Mouse (Mus musculus): ENCODE results near the gene Rab11fip3. TPM values are rescaled to one million over a fixed set of nuclear protein-coding genes. Genes with fewer than 3 reads are reported as not detected.

Rab11fip3 gene
- polyA plus RNA-seq, 1 experiment from 2014 or later, result 13.0 TPM

DNA sequence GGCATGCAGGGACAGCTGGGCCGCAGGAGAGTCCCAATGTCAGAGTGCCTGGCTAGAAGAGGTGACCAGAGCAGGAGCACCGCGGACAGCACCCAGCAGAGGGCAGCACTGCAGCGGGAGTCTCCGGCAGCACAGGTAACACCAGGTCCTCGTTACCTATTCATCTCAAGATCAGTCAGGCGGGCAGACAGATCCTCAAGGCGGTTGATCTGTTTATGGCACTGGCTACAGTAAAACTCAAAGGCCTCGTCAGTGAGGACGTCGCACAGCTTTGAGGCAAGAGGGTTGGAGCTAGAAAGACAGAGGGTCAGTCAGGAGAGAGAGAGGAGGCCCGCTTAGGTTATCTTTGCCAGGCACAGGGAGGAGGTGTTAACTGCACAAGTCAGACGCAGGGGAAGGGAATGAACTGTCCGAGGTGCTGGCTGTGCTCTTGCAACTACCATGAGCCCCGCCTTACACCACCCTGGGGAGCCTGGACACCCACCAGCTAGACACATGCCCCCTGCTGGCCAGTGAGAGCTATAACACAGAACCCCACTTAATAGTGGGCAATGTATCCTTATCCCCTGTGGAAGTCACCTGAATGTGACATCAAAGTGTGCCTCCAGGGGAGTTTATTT, 57.4 kb downstream of the Rab11fip3 start:
- no peaks in the 10 kb centered on the region; the same call in none of the 2 replicates for H3K36me3 ChIP-seq (ENCODE audit: control insufficient read depth, insufficient read depth, low read length)
- H3K27ac ChIP-seq (ENCODE audit: low read length), result peak overlapping the region; percentile 2; the same call in 1 of the 2 replicates
- no peaks in the 10 kb centered on the region for H3K9me3 ChIP-seq (ENCODE audit: control insufficient read depth, low read length)
- peak overlapping the region; percentile 32; the same call in 1 of the 2 replicates for H3K4me2 ChIP-seq (ENCODE audit: low read depth, low read length)
- 14% methylated on average over 15 of the region's 15 CpGs for WGBS
- H3K27me3 ChIP-seq (replicated peaks; ENCODE audit: control insufficient read depth, insufficient read depth, low read length), result no peaks in the 10 kb centered on the region
- peaks cover 6% of the 10 kb centered on the region; the same call in 1 of the 2 replicates for H3K4me1 ChIP-seq (ENCODE audit: control insufficient read depth, insufficient read depth, low read length)
- ATAC-seq, result peak; percentile 88
- H3K9ac ChIP-seq (ENCODE audit: low read depth, low read length), result no peak overlapping the region
- H3K4me3 ChIP-seq (ENCODE audit: low read length), result no peak overlapping the region

DNA sequence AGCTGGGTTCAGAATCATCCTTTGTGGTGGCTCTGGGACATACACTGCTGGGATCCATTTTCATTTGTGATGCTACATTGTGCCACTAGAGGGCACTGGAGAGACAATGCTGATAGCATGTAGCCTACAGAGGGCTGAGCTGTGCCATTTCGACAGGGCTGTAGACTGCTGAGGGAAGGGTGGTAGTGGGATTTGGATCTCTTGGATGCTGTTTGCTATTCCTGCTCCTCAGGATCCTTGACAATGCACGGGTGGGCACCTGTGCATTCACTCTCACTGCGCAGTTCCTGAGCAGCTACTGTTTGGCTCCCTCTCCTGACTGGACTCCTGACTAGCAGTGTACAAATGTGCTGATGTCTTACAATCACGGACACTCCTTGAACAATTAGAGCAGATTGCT, 59.8 kb downstream of the Rab11fip3 start:
- 26% methylated on average over 4 of the region's 4 CpGs for WGBS
- peaks cover 20% of the 10 kb centered on the region for H3K4me1 ChIP-seq (ENCODE audit: control insufficient read depth, insufficient read depth, low read length)
- no peak overlapping the region for H3K4me3 ChIP-seq (ENCODE audit: low read length)
- no peaks in the 10 kb centered on the region for H3K27me3 ChIP-seq (replicated peaks; ENCODE audit: control insufficient read depth, insufficient read depth, low read length)
- H3K9ac ChIP-seq (ENCODE audit: low read depth, low read length), result no peak overlapping the region
- H3K9me3 ChIP-seq (ENCODE audit: control insufficient read depth, low read length), result no peaks in the 10 kb centered on the region
- H3K27ac ChIP-seq (ENCODE audit: low read length), result no peak overlapping the region
- no peak overlapping the region for H3K4me2 ChIP-seq (ENCODE audit: low read depth, low read length)
- ATAC-seq, result peak; percentile 52
- H3K36me3 ChIP-seq (ENCODE audit: control insufficient read depth, insufficient read depth, low read length), result no peaks in the 10 kb centered on the region; the same call in 1 of the 2 replicates

DNA sequence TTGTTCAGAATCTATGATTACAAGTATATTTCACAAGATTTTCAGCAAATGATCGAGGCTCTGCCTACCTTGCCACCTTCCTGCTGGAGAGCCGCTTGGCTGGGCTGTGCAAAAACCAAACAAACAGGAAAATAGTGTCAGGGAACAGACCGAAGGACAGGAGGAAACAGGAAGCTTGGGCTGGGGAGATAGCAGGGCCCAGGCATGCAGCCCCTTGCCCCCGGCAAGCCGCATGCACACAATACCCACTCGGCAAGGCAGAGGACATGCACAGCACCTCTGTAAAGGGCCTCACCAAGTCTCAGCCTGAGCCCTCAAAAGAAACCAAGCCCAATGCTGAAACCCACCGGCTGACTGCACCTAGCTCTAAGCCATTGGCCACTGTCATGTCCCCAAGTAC, 60.6 kb downstream of the Rab11fip3 start:
- Histone ChIP-seq H3K9ac (ENCODE audit: low read depth, low read length) (no peak overlapping the region), H3K27me3 (replicated peaks; ENCODE audit: control insufficient read depth, insufficient read depth, low read length) (no peaks in the 10 kb centered on the region), H3K36me3 (ENCODE audit: control insufficient read depth, insufficient read depth, low read length) (no peaks in the 10 kb centered on the region; the same call in 1 of the 2 replicates), H3K9me3 (ENCODE audit: control insufficient read depth, low read length) (no peaks in the 10 kb centered on the region), H3K4me3 (ENCODE audit: low read length) (no peak overlapping the region), H3K4me1 (ENCODE audit: control insufficient read depth, insufficient read depth, low read length) (peaks cover 22% of the 10 kb centered on the region), H3K27ac (ENCODE audit: low read length) (no peak overlapping the region), H3K4me2 (ENCODE audit: low read depth, low read length) (no peak overlapping the region)
- no peak for ATAC-seq
- 87% methylated on average over 7 of the region's 7 CpGs for WGBS

DNA sequence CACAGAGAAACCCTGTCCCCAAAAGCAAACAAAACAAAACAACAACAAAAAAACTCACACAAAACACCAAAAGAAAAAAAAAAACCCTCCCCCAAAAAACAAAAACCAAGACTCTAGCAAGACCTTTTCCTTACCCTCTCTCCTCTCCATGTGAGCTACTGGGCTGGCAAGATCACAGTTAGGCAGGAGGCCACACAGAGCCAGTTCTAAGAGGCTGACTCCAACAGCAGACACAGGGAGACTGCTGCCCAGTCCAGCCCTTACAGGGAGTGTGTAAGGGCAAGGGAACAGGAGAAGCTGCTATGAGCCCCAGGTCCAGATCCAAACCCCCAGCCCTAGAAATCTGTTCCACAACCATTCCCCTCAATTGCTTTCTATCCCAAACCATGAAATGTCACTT, 61.0 kb downstream of the Rab11fip3 start:
- Histone ChIP-seq H3K4me1 (ENCODE audit: control insufficient read depth, insufficient read depth, low read length) (peaks cover 22% of the 10 kb centered on the region), H3K4me3 (ENCODE audit: low read length) (no peak overlapping the region), H3K36me3 (ENCODE audit: control insufficient read depth, insufficient read depth, low read length) (no peaks in the 10 kb centered on the region), H3K27ac (ENCODE audit: low read length) (no peak overlapping the region), H3K9ac (ENCODE audit: low read depth, low read length) (no peak overlapping the region), H3K4me2 (ENCODE audit: low read depth, low read length) (no peak overlapping the region), H3K27me3 (replicated peaks; ENCODE audit: control insufficient read depth, insufficient read depth, low read length) (no peaks in the 10 kb centered on the region), H3K9me3 (ENCODE audit: control insufficient read depth, low read length) (no peaks in the 10 kb centered on the region)
- no peak for ATAC-seq

DNA sequence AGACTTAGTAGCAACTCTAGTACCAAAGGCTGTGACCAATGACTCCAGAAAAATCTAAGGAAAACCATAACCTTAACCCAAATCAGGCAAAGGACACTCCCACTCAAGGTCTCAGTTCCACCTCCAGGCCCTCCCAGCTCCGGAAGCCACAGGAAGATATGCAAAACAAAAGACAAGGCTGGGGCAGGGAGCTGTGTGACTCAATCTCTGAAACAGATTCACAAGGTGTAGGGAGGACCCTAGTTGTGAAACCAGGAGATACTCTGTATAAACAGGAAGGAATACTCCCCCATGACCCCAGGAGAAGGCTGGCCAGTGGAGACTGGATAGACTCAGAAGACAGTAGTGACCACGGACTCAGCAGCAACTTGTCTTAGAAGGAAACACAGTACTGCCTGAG, 61.7 kb downstream of the Rab11fip3 start:
- ATAC-seq, result no peak
- no peaks in the 10 kb centered on the region for H3K27me3 ChIP-seq (replicated peaks; ENCODE audit: control insufficient read depth, insufficient read depth, low read length)
- H3K4me1 ChIP-seq (ENCODE audit: control insufficient read depth, insufficient read depth, low read length), result peaks cover 22% of the 10 kb centered on the region
- 62% methylated on average over 2 of the region's 2 CpGs for WGBS
- H3K4me2 ChIP-seq (ENCODE audit: low read depth, low read length), result no peak overlapping the region
- no peak overlapping the region for H3K27ac ChIP-seq (ENCODE audit: low read length)
- no peaks in the 10 kb centered on the region for H3K9me3 ChIP-seq (ENCODE audit: control insufficient read depth, low read length)
- H3K9ac ChIP-seq (ENCODE audit: low read depth, low read length), result no peak overlapping the region
- no peaks in the 10 kb centered on the region for H3K36me3 ChIP-seq (ENCODE audit: control insufficient read depth, insufficient read depth, low read length)
- H3K4me3 ChIP-seq (ENCODE audit: low read length), result no peak overlapping the region

DNA sequence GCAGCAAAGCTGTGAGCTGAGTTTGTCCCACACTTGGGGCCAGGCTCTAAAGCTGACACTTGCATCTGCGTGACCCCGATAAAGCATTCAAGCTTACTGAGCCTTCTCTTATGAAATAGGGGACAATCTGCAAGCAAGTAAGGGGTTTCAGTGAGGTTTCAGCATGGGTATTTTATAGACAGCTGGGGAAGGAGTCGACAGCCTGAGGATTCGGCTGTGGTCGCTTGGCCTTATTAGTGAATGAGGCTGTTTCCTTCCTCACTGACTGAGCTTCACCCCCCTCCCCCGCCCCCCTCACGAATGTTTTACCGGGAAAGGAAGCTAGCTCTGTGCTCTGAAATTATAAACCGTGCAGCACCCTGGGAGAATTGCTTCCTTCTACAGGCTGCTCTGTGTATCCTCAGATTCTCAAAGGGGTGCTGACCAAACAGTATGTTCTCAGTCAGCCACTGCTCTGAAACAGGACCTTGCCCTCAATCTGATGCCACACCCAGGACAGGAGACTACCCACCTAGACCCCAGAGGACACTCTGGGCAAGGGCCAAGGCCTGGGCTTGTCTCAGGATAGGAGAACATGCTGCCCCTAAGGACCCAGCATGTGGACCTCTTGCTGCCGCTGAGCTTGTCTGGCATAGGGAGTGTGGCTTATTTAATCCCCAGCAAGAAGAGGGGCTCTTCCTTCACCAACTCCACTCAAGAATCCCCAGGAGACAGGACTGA, 63.5 kb downstream of the Rab11fip3 start:
- ATAC-seq, result no peak
- Histone ChIP-seq H3K27me3 (replicated peaks; ENCODE audit: control insufficient read depth, insufficient read depth, low read length) (no peaks in the 10 kb centered on the region), H3K27ac (ENCODE audit: low read length) (peak overlapping the region; percentile 61), H3K4me1 (ENCODE audit: control insufficient read depth, insufficient read depth, low read length) (peaks cover 17% of the 10 kb centered on the region), H3K9ac (ENCODE audit: low read depth, low read length) (peak overlapping the region; percentile 17; the same call in 1 of the 2 replicates), H3K9me3 (ENCODE audit: control insufficient read depth, low read length) (no peaks in the 10 kb centered on the region), H3K4me2 (ENCODE audit: low read depth, low read length) (0 out of 2 replicates have a peak overlapping the region, but pooled peaks have one; percentile 10), H3K4me3 (ENCODE audit: low read length) (no peak overlapping the region), H3K36me3 (ENCODE audit: control insufficient read depth, insufficient read depth, low read length) (no peaks in the 10 kb centered on the region)
- WGBS, result 66% methylated on average over 10 of the region's 10 CpGs

DNA sequence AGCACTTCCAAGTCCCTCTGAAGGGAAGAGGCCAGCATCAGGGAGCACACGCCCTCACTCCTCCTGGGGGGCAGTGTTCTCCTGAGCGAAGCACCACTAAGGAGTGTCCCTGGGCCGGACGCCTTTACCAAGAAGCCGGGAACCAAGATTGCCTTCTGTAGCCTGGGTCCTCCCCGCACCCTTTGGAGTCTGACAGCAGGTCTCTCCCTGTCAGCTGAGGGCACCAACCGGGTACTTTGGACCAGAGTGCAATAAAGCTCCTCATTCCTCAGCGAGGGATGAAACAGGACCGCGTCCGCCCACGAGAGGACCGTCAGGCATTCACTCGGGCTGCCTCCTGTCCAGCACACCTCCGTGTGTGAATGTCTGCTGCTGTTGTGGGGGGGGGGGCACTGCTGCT, 64.6 kb downstream of the Rab11fip3 start:
- Histone ChIP-seq H3K4me3 (ENCODE audit: low read length) (peak overlapping the region; percentile 20; the same call in 1 of the 2 replicates), H3K4me1 (ENCODE audit: control insufficient read depth, insufficient read depth, low read length) (peaks cover 17% of the 10 kb centered on the region), H3K4me2 (ENCODE audit: low read depth, low read length) (0 out of 2 replicates have a peak overlapping the region, but pooled peaks have one; percentile 25), H3K9ac (ENCODE audit: low read depth, low read length) (peak overlapping the region; percentile 10; the same call in 1 of the 2 replicates), H3K27me3 (replicated peaks; ENCODE audit: control insufficient read depth, insufficient read depth, low read length) (no peaks in the 10 kb centered on the region), H3K9me3 (ENCODE audit: control insufficient read depth, low read length) (no peaks in the 10 kb centered on the region), H3K36me3 (ENCODE audit: control insufficient read depth, insufficient read depth, low read length) (no peaks in the 10 kb centered on the region), H3K27ac (ENCODE audit: low read length) (peak overlapping the region; percentile 63)
- 66% methylated on average over 15 of the region's 15 CpGs for WGBS
- peak; percentile 87 for ATAC-seq

DNA sequence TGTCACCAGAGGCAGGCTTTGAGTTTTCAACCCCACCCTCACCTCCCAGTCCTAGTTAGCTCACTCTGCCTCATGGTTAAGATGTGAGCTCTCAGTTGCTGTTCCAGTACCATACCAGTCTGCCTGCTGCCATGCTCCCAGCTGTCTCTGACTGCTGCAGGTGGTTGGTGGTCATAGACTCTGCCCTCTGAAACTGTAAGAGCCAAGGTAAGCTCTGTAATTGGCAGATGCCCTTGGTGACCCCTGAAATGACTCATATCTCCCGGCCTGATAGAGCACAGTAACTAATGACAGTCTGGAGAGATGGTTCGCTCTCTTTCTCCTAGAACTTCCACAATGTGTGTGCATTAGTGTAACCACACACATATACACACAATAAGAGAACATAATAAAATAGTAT, 65.5 kb downstream of the Rab11fip3 start:
- WGBS, result 76% methylated on average over 2 of the region's 2 CpGs
- no peak overlapping the region for H3K9ac ChIP-seq (ENCODE audit: low read depth, low read length)
- no peak overlapping the region for H3K4me3 ChIP-seq (ENCODE audit: low read length)
- H3K4me2 ChIP-seq (ENCODE audit: low read depth, low read length), result peak overlapping the region; percentile 24; the same call in 1 of the 2 replicates
- peaks cover 17% of the 10 kb centered on the region for H3K4me1 ChIP-seq (ENCODE audit: control insufficient read depth, insufficient read depth, low read length)
- peak; percentile 50 for ATAC-seq
- H3K9me3 ChIP-seq (ENCODE audit: control insufficient read depth, low read length), result no peaks in the 10 kb centered on the region
- H3K27me3 ChIP-seq (replicated peaks; ENCODE audit: control insufficient read depth, insufficient read depth, low read length), result no peaks in the 10 kb centered on the region
- H3K36me3 ChIP-seq (ENCODE audit: control insufficient read depth, insufficient read depth, low read length), result no peaks in the 10 kb centered on the region
- peak overlapping the region; percentile 52 for H3K27ac ChIP-seq (ENCODE audit: low read length)

DNA sequence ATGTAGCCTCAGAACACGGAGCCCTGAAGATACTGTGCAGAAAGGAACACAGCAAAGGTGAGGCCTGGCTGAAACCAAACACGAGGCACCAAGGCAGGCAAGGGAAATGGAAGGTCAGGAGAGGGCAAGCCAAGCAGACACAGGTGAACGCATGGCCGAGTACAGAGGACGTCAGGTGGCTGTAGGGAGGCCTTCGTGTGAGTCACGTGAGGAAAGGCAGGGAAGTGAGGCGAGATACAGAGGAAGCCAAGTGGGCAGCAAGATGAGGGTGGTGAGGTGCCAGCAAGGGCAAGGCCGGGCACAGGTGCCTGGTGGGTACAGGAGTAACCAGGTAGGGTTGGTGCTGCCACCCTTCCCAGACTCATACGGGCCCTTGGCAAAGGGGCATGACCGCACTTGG, 70.9 kb downstream of the Rab11fip3 start:
- no peak overlapping the region for H3K9ac ChIP-seq (ENCODE audit: low read depth, low read length)
- H3K27ac ChIP-seq (ENCODE audit: low read length), result no peak overlapping the region
- H3K36me3 ChIP-seq (ENCODE audit: control insufficient read depth, insufficient read depth, low read length), result no peaks in the 10 kb centered on the region
- no peak overlapping the region for H3K4me2 ChIP-seq (ENCODE audit: low read depth, low read length)
- no peaks in the 10 kb centered on the region for H3K9me3 ChIP-seq (ENCODE audit: control insufficient read depth, low read length)
- H3K4me1 ChIP-seq (ENCODE audit: control insufficient read depth, insufficient read depth, low read length), result no peaks in the 10 kb centered on the region
- 86% methylated on average over 11 of the region's 11 CpGs for WGBS
- ATAC-seq, result 0 out of 2 replicates have a peak, but pooled peaks have one; percentile 12
- H3K4me3 ChIP-seq (ENCODE audit: low read length), result no peak overlapping the region
- no peaks in the 10 kb centered on the region for H3K27me3 ChIP-seq (replicated peaks; ENCODE audit: control insufficient read depth, insufficient read depth, low read length)

Measured in intestine, embryonic 16.5 days (tissue).